Mouse (Mus musculus): Measurements from ENCODE around the gene Fdxacb1. TPM values are rescaled to one million over a fixed set of nuclear protein-coding genes. Genes with fewer than 3 reads are reported as not detected.

The Fdxacb1 gene
- total RNA-seq (2021), result 1 to 10 TPM; 5.5 to 6.2 TPM
- long read RNA-seq, partial matches to known transcripts, result 1 of 8 reads
- long read RNA-seq, other reads (novel, unspliced or antisense), result 3 of 8 reads

GRCm38 (mm10) chr9:50768107-50769002 lies at the start of gene Fdxacb1:
Gene Fdxacb1 (plus strand): TSS chr9:50768236.
- peak; percentile 98 for DNase-seq (ENCODE audit: low spot score in 2 of 2)

GRCm38 (mm10) chr9:50718878-50719277 lies 49.2 kb upstream of the Fdxacb1 start:
- no peak for DNase-seq (ENCODE audit: low spot score in 2 of 2)

GRCm38 (mm10) chr9:50721061-50721460 lies 47.0 kb upstream of the Fdxacb1 start:
- DNase-seq (ENCODE audit: low spot score in 2 of 2), result no peak

- DNase-seq (ENCODE audit: low spot score in 2 of 2), result peak; percentile 60 to 64
Observed at GRCm38 (mm10) chr9:50722451-50722911, 45.6 kb upstream of the Fdxacb1 start.

- DNase-seq (ENCODE audit: low spot score in 2 of 2), result peak; percentile 82 to 88
Observed at GRCm38 (mm10) chr9:50723406-50723805, 44.6 kb upstream of the Fdxacb1 start.

GRCm38 (mm10) chr9:50724147-50724546 lies 43.9 kb upstream of the Fdxacb1 start:
- no peak for DNase-seq (ENCODE audit: low spot score in 2 of 2)

GRCm38 (mm10) chr9:50724661-50725330 lies 43.2 kb upstream of the Fdxacb1 start:
- DNase-seq (ENCODE audit: low spot score in 2 of 2), result no peak

- no peak for DNase-seq (ENCODE audit: low spot score in 2 of 2)
Observed at GRCm38 (mm10) chr9:50725921-50726590, 42.0 kb upstream of the Fdxacb1 start.

GRCm38 (mm10) chr9:50727171-50727924 lies 40.7 kb upstream of the Fdxacb1 start:
- DNase-seq (ENCODE audit: low spot score in 2 of 2), result peak; percentile 49

- peak; percentile 79 to 85 for DNase-seq (ENCODE audit: low spot score in 2 of 2)
Observed at GRCm38 (mm10) chr9:50727925-50728651, 39.9 kb upstream of the Fdxacb1 start.

GRCm38 (mm10) chr9:50729600-50729999 lies 38.4 kb upstream of the Fdxacb1 start:
- DNase-seq (ENCODE audit: low spot score in 2 of 2), result no peak

- no peak for DNase-seq (ENCODE audit: low spot score in 2 of 2)
Observed at GRCm38 (mm10) chr9:50732560-50732959, 35.5 kb upstream of the Fdxacb1 start.

- DNase-seq (ENCODE audit: low spot score in 2 of 2), result peak; percentile 61 to 63
Observed at GRCm38 (mm10) chr9:50734989-50735388, 33.0 kb upstream of the Fdxacb1 start.

GRCm38 (mm10) chr9:50738914-50739870 lies 28.8 kb upstream of the Fdxacb1 start, which contains the start of gene Dixdc1:
Gene Dixdc1 (minus strand): TSS chr9:50739517.
- DNase-seq (ENCODE audit: low spot score in 2 of 2), result peak; percentile 94

GRCm38 (mm10) chr9:50740867-50741784 lies 26.9 kb upstream of the Fdxacb1 start:
- DNase-seq (ENCODE audit: low spot score in 2 of 2), result no peak

- no peak for DNase-seq (ENCODE audit: low spot score in 2 of 2)
Observed at GRCm38 (mm10) chr9:50742261-50742660, 25.8 kb upstream of the Fdxacb1 start.

GRCm38 (mm10) chr9:50742744-50743143 lies 25.3 kb upstream of the Fdxacb1 start:
- no peak for DNase-seq (ENCODE audit: low spot score in 2 of 2)

GRCm38 (mm10) chr9:50745806-50746205 lies 22.2 kb upstream of the Fdxacb1 start:
- no peak for DNase-seq (ENCODE audit: low spot score in 2 of 2)

Data from layer of hippocampus, postnatal 10 days (tissue).